Mouse (Mus musculus) bone marrow, adult 2 months (tissue): Measurements from ENCODE around the gene Fbxl22.

Experiments used
- CTCF ChIP-seq: fragments of 200-500 bp; IDR thresholded peaks from 2 replicates; pipeline ENCODE4 v1.5.1; 2011; ENCODE audit warnings: low read length, control low read depth; ENCODE audit not compliant: control insufficient read depth, insufficient read depth
- POLR2A ChIP-seq: fragments of 200-500 bp; IDR thresholded peaks from 2 replicates; pipeline ENCODE4 v1.6.1; 2011; ENCODE audit warnings: low read depth, mild to moderate bottlenecking, control low read depth, low read length, borderline replicate concordance; ENCODE audit not compliant: control insufficient read depth

DNA sequence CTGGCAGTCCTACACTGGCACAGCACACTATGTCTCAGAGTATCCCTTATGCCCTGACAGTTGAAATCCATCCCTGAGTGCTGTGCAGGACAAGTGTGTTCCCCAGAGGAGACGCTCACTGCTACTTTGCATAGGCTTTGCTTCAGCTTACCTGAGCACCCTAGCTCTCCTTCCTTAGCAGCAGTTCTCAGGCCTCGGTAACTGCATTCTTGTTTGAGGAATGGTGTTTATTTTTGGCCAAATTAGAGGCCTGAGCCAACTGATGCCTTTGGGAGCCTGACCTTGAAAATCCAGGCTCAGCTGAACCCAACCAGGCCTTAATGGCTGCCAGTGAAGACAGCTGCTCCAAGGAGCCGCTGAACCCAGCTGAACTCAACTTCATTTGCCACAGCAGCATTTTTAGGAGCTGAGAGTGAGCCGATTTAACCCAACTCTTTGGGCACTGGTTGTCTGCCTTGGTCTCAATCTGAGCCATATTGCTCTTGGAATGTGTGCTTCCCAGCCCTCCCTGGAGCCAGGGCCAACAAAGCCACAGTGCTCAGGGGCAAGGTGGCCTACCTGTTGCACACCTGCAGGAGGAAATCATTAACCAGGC is 635 bp downstream of the Fbxl22 start:
- TF ChIP-seq CTCF = no peak
- TF ChIP-seq POLR2A = no peak
